Mouse (Mus musculus) R1 (cell line): ENCODE measurements around the gene Cds1.

ENCODE experiments used
- DNase-seq: peaks from one replicate; pipeline ENCODE4 v3.0.0-alpha.2; 2018; ENCODE audit warnings: low read depth, low spot score

Gene Cds1

GRCm38 (mm10) chr5:101764554-101765347 lies at the start of gene Cds1:
Cds1 (plus strand) TSS chr5:101765130.
- DNase-seq, result peak; percentile 78

GRCm38 (mm10) chr5:101724216-101724615 lies 40.7 kb upstream of the Cds1 start:
- no peak for DNase-seq

GRCm38 (mm10) chr5:101724756-101725155 lies 40.2 kb upstream of the Cds1 start:
- no peak for DNase-seq

- DNase-seq, result no peak
Observed at GRCm38 (mm10) chr5:101725703-101726102, 39.2 kb upstream of the Cds1 start.

- DNase-seq, result no peak
Observed at GRCm38 (mm10) chr5:101726371-101726770, 38.6 kb upstream of the Cds1 start.

GRCm38 (mm10) chr5:101728304-101728905 lies 36.5 kb upstream of the Cds1 start:
- DNase-seq, result no peak

- no peak for DNase-seq
Observed at GRCm38 (mm10) chr5:101737341-101737740, 27.6 kb upstream of the Cds1 start.

GRCm38 (mm10) chr5:101740471-101741223 lies 24.3 kb upstream of the Cds1 start:
- peak; percentile 76 for DNase-seq

- no peak for DNase-seq
Observed at GRCm38 (mm10) chr5:101741224-101741591, 23.7 kb upstream of the Cds1 start.

GRCm38 (mm10) chr5:101742014-101742413 lies 22.9 kb upstream of the Cds1 start:
- no peak for DNase-seq

GRCm38 (mm10) chr5:101742425-101742824 lies 22.5 kb upstream of the Cds1 start:
- no peak for DNase-seq

- no peak for DNase-seq
Observed at GRCm38 (mm10) chr5:101744886-101745285, 20.0 kb upstream of the Cds1 start.

GRCm38 (mm10) chr5:101753680-101754079 lies 11.2 kb upstream of the Cds1 start:
- DNase-seq, result no peak

- no peak for DNase-seq
Observed at GRCm38 (mm10) chr5:101757669-101758068, 7.3 kb upstream of the Cds1 start.

GRCm38 (mm10) chr5:101761685-101762084 lies 3.2 kb upstream of the Cds1 start:
- no peak for DNase-seq

GRCm38 (mm10) chr5:101763571-101763970 lies 1.4 kb upstream of the Cds1 start:
- peak; percentile 22 for DNase-seq

GRCm38 (mm10) chr5:101765390-101765901 lies 516 bp downstream of the Cds1 start:
- peak; percentile 45 for DNase-seq

GRCm38 (mm10) chr5:101766248-101766647 lies 1.3 kb downstream of the Cds1 start:
- peak; percentile 28 for DNase-seq

GRCm38 (mm10) chr5:101767086-101767485 lies 2.2 kb downstream of the Cds1 start:
- no peak for DNase-seq

- peak; percentile 37 for DNase-seq
Observed at GRCm38 (mm10) chr5:101767486-101767885, 2.6 kb downstream of the Cds1 start.

GRCm38 (mm10) chr5:101768558-101768957 lies 3.6 kb downstream of the Cds1 start:
- no peak for DNase-seq

GRCm38 (mm10) chr5:101772621-101773020 lies 7.7 kb downstream of the Cds1 start:
- no peak for DNase-seq
